Mouse (Mus musculus) kidney, postnatal 0 days (tissue): ENCODE measurements around the gene Trp53tg5. TPM values are rescaled to one million over a fixed set of nuclear protein-coding genes. Genes with fewer than 3 reads are reported as not detected.
A peak's percentile ranks its signal among the peaks of the same experiment; 100 is the strongest.

ENCODE experiments used
- ATAC-seq: fragments of 200-750 bp; cut with Nextera tagmentation; replicated peaks from 2 replicates; pipeline ENCODE4 v1.8.0; 2017; ENCODE audit warnings: low read depth, moderate number of reproducible peaks, moderate TSS enrichment, moderate library complexity; ENCODE audit not compliant: low FRiP score
- DNase-seq: peaks from one replicate; pipeline ENCODE4 v3.0.0-alpha.2; 2016; ENCODE audit warnings: low spot score
- H3K27ac ChIP-seq: fragments of 300-500 bp; sonication (generic); 2 replicates; pipeline ENCODE4 v1.5.1; 2014; ENCODE audit warnings: mild to moderate bottlenecking
- H3K27me3 ChIP-seq: fragments of 300-500 bp; sonication (generic); 2 replicates; pipeline ENCODE4 v1.6.1; 2014; ENCODE audit warnings: low read length, mixed read lengths; ENCODE audit not compliant: insufficient read depth
- H3K36me3 ChIP-seq: fragments of 300-500 bp; sonication (generic); 2 replicates; pipeline ENCODE4 v1.6.1; 2014; ENCODE audit warnings: low read length, mixed read lengths; ENCODE audit not compliant: insufficient read depth
- H3K4me1 ChIP-seq: fragments of 300-500 bp; sonication (generic); replicated peaks from 2 replicates; pipeline ENCODE4 v1.6.1; 2014; ENCODE audit warnings: antibody characterized with exemption, low read length, mixed read lengths; ENCODE audit not compliant: insufficient read depth
- H3K4me2 ChIP-seq: fragments of 300-500 bp; sonication (generic); 2 replicates; pipeline ENCODE4 v1.6.1; 2014; ENCODE audit warnings: mild to moderate bottlenecking, low read length, moderate library complexity, mixed read lengths
- H3K4me3 ChIP-seq: fragments of 300-500 bp; sonication (generic); replicated peaks from 2 replicates; pipeline ENCODE4 v1.5.1; 2014; ENCODE audit warnings: low read depth, low read length
- H3K9ac ChIP-seq: fragments of 300-500 bp; sonication (generic); 2 replicates; pipeline ENCODE4 v1.6.1; 2014; ENCODE audit warnings: low read depth, low read length
- H3K9me3 ChIP-seq: fragments of 300-500 bp; sonication (generic); replicated peaks from 2 replicates; pipeline ENCODE4 v1.6.1; 2016; ENCODE audit warnings: low read length, inconsistent platforms, mixed read lengths
- CTCF ChIP-seq: IDR thresholded peaks from 2 replicates; pipeline ENCODE4 v1.5.1; 2016; ENCODE audit warnings: antibody characterized with exemption, low read depth, mild to moderate bottlenecking, moderate library complexity
- WGBS: fragments of 180-500 bp; shearing (Covaris S2); extraction: QIAGEN DNeasy Blood & Tissue Kit; methylation state at CpG from one replicate; pipeline ENCODE4 v1.1.7; 2014; 5-methylcytosine and 5-hydroxymethylcytosine counted together
- polyA plus RNA-seq: library from polyadenylated mRNA; unstranded; fragments of >200 nt; fragmentation: Nextera tagmentation; extraction: Ambion mirVana; gene quantifications from 2 replicates; pipeline ENCODE4 v1.2.1, GENCODE M21; 2015

Trp53tg5 gene
- polyA plus RNA-seq: not detected in 2 replicates

DNA sequence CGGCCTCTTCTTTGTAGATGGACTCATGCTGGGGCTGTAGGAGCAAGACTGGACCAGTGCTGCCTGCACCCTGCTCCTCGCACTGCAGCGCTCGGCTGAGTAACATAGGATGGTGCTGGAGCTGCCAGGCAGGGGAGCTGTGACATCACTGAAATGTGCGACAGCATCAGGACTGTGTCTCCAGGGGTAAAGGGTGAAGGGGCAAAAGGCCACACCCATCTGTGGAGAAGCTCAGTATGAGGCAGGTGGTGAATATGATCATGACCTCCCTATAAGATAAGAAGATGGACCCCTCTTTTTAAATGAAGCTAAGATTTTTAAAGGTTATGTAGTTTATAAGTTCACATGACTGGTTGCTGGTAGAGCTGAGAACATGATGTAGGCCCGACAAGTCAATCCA, at the start of gene Trp53tg5:
Gene Trp53tg5, minus strand, starts transcription at position 101 of the 400 bp plus-strand sequence.
- Histone ChIP-seq H3K27me3 (no peaks in the 10 kb centered on the region), H3K9me3 (no peaks in the 10 kb centered on the region), H3K4me1 (no peaks in the 10 kb centered on the region), H3K4me2 (no peak within 1 kb of the TSS), H3K36me3 (peaks cover 8% of the 10 kb centered on the region; the same call in 1 of the 2 replicates), H3K9ac (no peak within 1 kb of the TSS), H3K27ac (no peak within 1 kb of the TSS), H3K4me3 (no peak within 1 kb of the TSS)
- ATAC-seq (no peak), DNase-seq (no peak)
- 85% methylated on average over 6 of the region's 6 CpGs for WGBS
- no peak for TF ChIP-seq CTCF

DNA sequence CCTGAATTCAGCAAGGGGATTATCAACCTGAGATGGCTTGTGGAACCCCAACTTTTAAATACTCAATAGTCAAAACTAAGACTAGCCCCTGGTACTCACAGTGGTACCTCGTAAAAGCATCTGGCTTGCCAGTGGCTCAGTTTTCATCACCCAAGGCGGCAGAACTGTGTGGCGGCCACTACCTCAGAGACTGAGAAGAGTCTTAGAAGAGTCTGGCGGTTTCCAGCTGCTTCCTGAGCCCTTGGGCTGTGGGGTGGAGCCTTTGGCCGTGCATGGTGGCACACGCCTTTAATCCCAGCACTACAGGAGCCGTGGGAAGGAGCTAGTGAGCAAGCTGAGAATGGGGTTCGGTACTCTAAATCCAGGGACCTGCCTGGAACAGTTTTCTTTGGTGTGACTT, 48.8 kb upstream of the Trp53tg5 start:
- Histone ChIP-seq H3K4me2 (no peak overlapping the region), H3K9ac (no peak overlapping the region), H3K27me3 (no peaks in the 10 kb centered on the region), H3K4me3 (no peak overlapping the region), H3K4me1 (no peaks in the 10 kb centered on the region; the same call in 1 of the 2 replicates), H3K27ac (no peak overlapping the region), H3K9me3 (no peaks in the 10 kb centered on the region), H3K36me3 (no peaks in the 10 kb centered on the region)
- ATAC-seq: no peak
- 21% methylated on average over 8 of the region's 8 CpGs for WGBS
- DNase-seq: no peak
- TF ChIP-seq CTCF: no peak

DNA sequence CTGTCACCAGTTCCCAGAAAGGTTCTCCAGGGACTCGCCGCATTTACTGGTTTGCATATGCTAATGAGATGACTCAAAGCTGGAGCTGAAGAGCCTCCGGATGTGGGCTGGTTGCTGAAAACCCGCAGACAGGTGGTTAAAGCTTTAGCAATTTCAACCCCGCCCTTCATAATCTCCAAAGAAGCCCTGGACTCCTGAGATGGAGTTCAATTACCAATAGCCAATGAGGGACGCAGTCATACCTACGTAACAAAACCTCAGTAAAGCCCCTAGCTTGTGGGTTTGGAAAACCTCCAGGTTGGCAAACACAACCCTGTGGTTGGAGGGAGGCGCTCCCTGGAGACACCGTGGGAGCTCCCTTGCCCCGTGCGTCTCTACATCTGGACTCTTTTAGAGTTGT, 48.3 kb upstream of the Trp53tg5 start:
- no peak overlapping the region for H3K4me3 ChIP-seq
- no peaks in the 10 kb centered on the region for H3K9me3 ChIP-seq
- TF ChIP-seq CTCF: no peak
- ATAC-seq (no peak), DNase-seq (no peak)
- 16% methylated on average over 11 of the region's 11 CpGs for WGBS
- H3K4me2 ChIP-seq: no peak overlapping the region
- H3K36me3 ChIP-seq: no peaks in the 10 kb centered on the region
- no peaks in the 10 kb centered on the region; the same call in 1 of the 2 replicates for H3K4me1 ChIP-seq
- no peaks in the 10 kb centered on the region for H3K27me3 ChIP-seq
- H3K27ac ChIP-seq: no peak overlapping the region
- 0 out of 2 replicates have a peak overlapping the region, but pooled peaks have one; percentile 27 for H3K9ac ChIP-seq

DNA sequence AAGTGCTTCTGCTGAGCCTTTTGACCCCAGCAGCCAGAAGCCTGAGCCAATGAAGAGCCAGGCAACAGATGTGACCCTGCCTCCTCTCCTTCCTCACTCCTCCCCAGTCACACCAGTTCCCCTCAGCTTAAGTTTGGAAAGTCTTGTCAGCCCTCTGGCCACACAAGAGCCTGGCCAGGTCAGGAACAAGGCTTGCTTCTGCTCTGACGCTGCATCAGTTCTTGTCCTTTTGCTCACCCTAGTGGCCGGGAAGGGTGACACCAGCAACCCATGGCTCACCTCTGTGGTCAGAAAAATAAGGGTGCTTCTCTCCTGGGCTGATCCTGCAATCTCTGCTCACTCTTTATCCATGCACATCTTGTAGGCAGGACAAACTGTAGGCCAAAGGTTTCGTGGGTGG, 47.3 kb upstream of the Trp53tg5 start:
- DNase-seq (peak; percentile 84), ATAC-seq (peak; percentile 44; the same call in 1 of the 2 replicates)
- no peaks in the 10 kb centered on the region; the same call in 1 of the 2 replicates for H3K4me1 ChIP-seq
- no peak overlapping the region for H3K4me3 ChIP-seq
- H3K36me3 ChIP-seq: no peaks in the 10 kb centered on the region
- no peaks in the 10 kb centered on the region for H3K27me3 ChIP-seq
- H3K4me2 ChIP-seq: no peak overlapping the region
- TF ChIP-seq CTCF: peak; percentile 90
- H3K27ac ChIP-seq: no peak overlapping the region
- 8% methylated on average over 3 of the region's 3 CpGs for WGBS
- no peaks in the 10 kb centered on the region for H3K9me3 ChIP-seq
- no peak overlapping the region for H3K9ac ChIP-seq

DNA sequence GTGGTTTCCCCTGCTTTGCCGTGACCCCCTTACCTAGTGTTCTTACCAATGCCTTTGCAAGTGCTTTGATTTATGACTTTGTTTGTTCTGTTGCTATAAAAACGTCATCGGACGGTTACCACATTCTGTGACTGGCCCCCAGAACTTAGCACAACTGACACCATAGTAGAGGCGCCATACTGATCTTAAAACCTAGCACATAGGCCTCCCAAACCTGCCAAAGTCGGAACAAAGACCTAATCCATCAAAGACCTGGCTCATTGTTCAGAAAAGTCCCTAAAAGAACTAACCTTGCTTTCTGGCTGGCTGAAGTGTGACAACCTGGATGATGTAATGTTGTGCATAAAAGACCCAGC, 45.6 kb upstream of the Trp53tg5 start:
- no peak for ATAC-seq
- WGBS: 32% methylated on average over 6 of the region's 6 CpGs
- H3K4me1 ChIP-seq: no peaks in the 10 kb centered on the region; the same call in 1 of the 2 replicates
- DNase-seq: peak; percentile 48
- TF ChIP-seq CTCF: no peak
- H3K27me3 ChIP-seq: no peaks in the 10 kb centered on the region
- H3K9me3 ChIP-seq: no peaks in the 10 kb centered on the region
- no peaks in the 10 kb centered on the region for H3K36me3 ChIP-seq
- no peak overlapping the region for H3K9ac ChIP-seq
- no peak overlapping the region for H3K4me2 ChIP-seq
- H3K27ac ChIP-seq: no peak overlapping the region
- H3K4me3 ChIP-seq: no peak overlapping the region

DNA sequence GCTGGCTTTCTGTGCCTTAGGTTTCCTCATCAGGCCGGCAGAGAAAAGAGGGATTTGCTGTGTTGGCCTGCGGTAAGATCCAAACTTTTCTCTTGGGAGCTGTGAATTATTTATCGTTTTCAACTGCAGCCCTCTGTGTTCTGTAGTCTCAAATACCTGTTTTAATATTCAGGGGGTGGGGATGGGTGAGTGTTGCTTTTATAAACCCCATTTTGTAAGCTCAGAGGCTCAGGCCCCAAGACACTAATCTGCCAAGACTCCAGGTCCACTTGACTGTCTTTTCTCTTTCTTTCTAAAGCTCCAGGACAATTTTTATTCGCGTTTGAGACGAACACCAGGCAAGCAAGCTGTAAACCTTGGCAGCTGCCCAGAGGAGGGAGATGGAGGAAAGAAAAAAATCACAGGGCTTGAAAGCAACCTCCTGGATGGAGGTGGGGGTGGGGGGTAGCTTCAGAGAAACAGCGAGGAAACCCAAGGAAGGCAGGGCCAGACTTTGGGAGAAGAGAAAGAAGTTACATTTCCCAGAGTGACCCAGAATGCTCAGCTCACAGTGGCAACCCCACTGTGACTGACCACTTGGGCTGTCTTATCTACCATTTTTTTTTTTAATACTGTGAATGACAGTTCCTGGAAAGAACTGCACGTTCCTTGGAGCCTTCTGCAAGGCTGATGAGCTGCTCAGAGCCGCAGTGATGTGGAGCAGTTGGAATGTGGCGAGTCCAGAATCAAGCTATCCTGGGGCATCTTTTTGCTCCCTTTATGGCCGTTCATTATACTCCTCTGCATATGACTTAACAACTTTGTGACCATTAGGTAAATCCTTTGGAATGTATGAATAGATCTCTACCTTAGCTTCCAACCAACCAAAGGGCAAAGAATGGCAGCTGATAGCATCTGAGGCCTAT, 45.0 kb upstream of the Trp53tg5 start:
- Histone ChIP-seq H3K4me1 (no peaks in the 10 kb centered on the region; the same call in 1 of the 2 replicates), H3K9ac (no peak overlapping the region), H3K4me3 (no peak overlapping the region), H3K4me2 (no peak overlapping the region), H3K36me3 (no peaks in the 10 kb centered on the region), H3K27me3 (no peaks in the 10 kb centered on the region), H3K9me3 (no peaks in the 10 kb centered on the region), H3K27ac (peak overlapping the region; percentile 47)
- DNase-seq: peak; percentile 28
- no peak for TF ChIP-seq CTCF
- 36% methylated on average over 11 of the region's 11 CpGs for WGBS
- ATAC-seq: no peak
